ENCODE assay signal across 28 mouse cellular contexts in genomic region chr17:28827665-28828231, GRCm38 (mm10). TPM values are rescaled to one million over a fixed set of nuclear protein-coding genes. Genes with fewer than 3 reads are reported as not detected.
A peak's percentile ranks its signal among the peaks of the same experiment; 100 is the strongest.
DNase-seq lines count a peak whose midpoint lies in the region; ATAC-seq and TF ChIP-seq lines count a peak whose summit lies in the region.
"Had no signal": no experiment of that assay in that cellular context is flagged by ENCODE, and none has a peak within 500 bp of the region (broad histone marks: within the 10 kb centered on the region; RNA-seq: fewer than 3 reads in every experiment).

No protein-coding gene starts in this region.

- no peak for TF ChIP-seq POLR2A in liver, adult 2 months (IDR thresholded peaks at IDR 0.05; ENCODE audit: extremely low read depth, insufficient read depth, low read length)
- TF ChIP-seq POLR2A in lung, adult 2 months (IDR thresholded peaks at IDR 0.05; ENCODE audit: borderline replicate concordance, extremely low read depth, low read depth, low read length), result no peak

- peaks cover 100% of the 10 kb centered on the region for H3K36me3 ChIP-seq in erythroblast, embryonic 14.5 days (ENCODE audit: control insufficient read depth)
- peaks cover 19% of the 10 kb centered on the region; the same call in 1 of the 2 replicates for H3K36me3 ChIP-seq in liver, adult 2 months (ENCODE audit: control insufficient read depth, insufficient read depth, low read length)
- peaks cover 92% of the 10 kb centered on the region for H3K36me3 ChIP-seq in liver, postnatal 0 days (replicated peaks; ENCODE audit: insufficient read depth, low read length)

- H3K79me2 ChIP-seq in liver, adult 2 months (ENCODE audit: control insufficient read depth, insufficient read depth, low read length), result no peaks in the 10 kb centered on the region

- no peak for TF ChIP-seq EP300 in liver, postnatal 0 days (IDR thresholded peaks at IDR 0.05; ENCODE audit: low read depth)

- H3K9me3 ChIP-seq in erythroblast, embryonic 14.5 days (ENCODE audit: control insufficient read depth, low read length), result no peaks in the 10 kb centered on the region
- no peaks in the 10 kb centered on the region for H3K9me3 ChIP-seq in liver, postnatal 0 days (ENCODE audit: low read length)
- H3K9me3 ChIP-seq: embryonic facial prominence, embryonic 15.5 days; limb, embryonic 15.5 days; neural tube, embryonic 15.5 days had no signal

- H3K4me1 ChIP-seq in erythroblast, embryonic 14.5 days (ENCODE audit: control insufficient read depth), result peaks cover 100% of the 10 kb centered on the region
- H3K4me1 ChIP-seq in liver, adult 2 months (ENCODE audit: control insufficient read depth, insufficient read depth, low read length), result no peaks in the 10 kb centered on the region
- peaks cover 53% of the 10 kb centered on the region for H3K4me1 ChIP-seq in liver, postnatal 0 days (ENCODE audit: insufficient read depth)
- no peaks in the 10 kb centered on the region for H3K4me1 ChIP-seq in lung, adult 2 months (ENCODE audit: control insufficient read depth, insufficient read depth, low read length)
- H3K4me1 ChIP-seq: embryonic facial prominence, embryonic 15.5 days; limb, embryonic 15.5 days; neural tube, embryonic 15.5 days had no signal

- TF ChIP-seq CTCF in liver, adult 2 months (IDR thresholded peaks at IDR 0.05; ENCODE audit: low read depth, low read length), result 0 out of 2 replicates have a peak, but pooled peaks have one; percentile 3
- TF ChIP-seq CTCF in liver, postnatal 0 days (IDR thresholded peaks at IDR 0.05; ENCODE audit: low read depth), result peak; percentile 27
- no peak for TF ChIP-seq CTCF in lung, adult 2 months (IDR thresholded peaks at IDR 0.05; ENCODE audit: insufficient read depth, low read length)

- WGBS in liver, adult 2 months, result 86% methylated on average over 8 of the region's 8 CpGs
- WGBS in liver, postnatal 0 days (ENCODE audit: insufficient replicate concordance), result 80% methylated on average over 8 of the region's 8 CpGs
- WGBS in lung, adult 2 months, result 85% methylated on average over 8 of the region's 8 CpGs

- H3K4me2 ChIP-seq in liver, postnatal 0 days (ENCODE audit: low read depth, low read length), result peak overlapping the region; percentile 68
- H3K4me2 ChIP-seq: embryonic facial prominence, embryonic 15.5 days; limb, embryonic 15.5 days; neural tube, embryonic 15.5 days had no signal

- H3K27ac ChIP-seq in liver, adult 2 months (replicated peaks; ENCODE audit: insufficient read depth, low read depth, low read length), result no peak overlapping the region
- peak overlapping the region; percentile 93 for H3K27ac ChIP-seq in liver, postnatal 0 days (ENCODE audit: low read depth)
- H3K27ac ChIP-seq: embryonic facial prominence, embryonic 15.5 days; heart, adult 2 months; limb, embryonic 15.5 days; neural tube, embryonic 15.5 days; stomach, postnatal 0 days had no signal

- H3K9ac ChIP-seq in liver, adult 2 months (ENCODE audit: low read depth, low read length), result no peak overlapping the region
- H3K9ac ChIP-seq in liver, postnatal 0 days (replicated peaks), result 0 out of 2 replicates have a peak overlapping the region, but pooled peaks have one; percentile 31
- H3K9ac ChIP-seq: embryonic facial prominence, embryonic 15.5 days; limb, embryonic 15.5 days; neural tube, embryonic 15.5 days had no signal

- no peak for ATAC-seq in erythroblast, adult 5-6 weeks (replicated peaks; ENCODE audit: low FRiP score, poor library complexity, severe bottlenecking)
- no peak for ATAC-seq in liver, postnatal 0 days
- ATAC-seq: Patski had no signal

- no peaks in the 10 kb centered on the region for H3K27me3 ChIP-seq in erythroblast, embryonic 14.5 days (ENCODE audit: control insufficient read depth)
- H3K27me3 ChIP-seq in liver, adult 2 months (ENCODE audit: control insufficient read depth, insufficient read depth, low read length), result no peaks in the 10 kb centered on the region
- H3K27me3 ChIP-seq in liver, postnatal 0 days (ENCODE audit: insufficient read depth, low read length), result no peaks in the 10 kb centered on the region
- H3K27me3 ChIP-seq: embryonic facial prominence, embryonic 15.5 days; limb, embryonic 15.5 days; neural tube, embryonic 15.5 days; Patski had no signal

- peak; percentile 12 for DNase-seq in left cerebral cortex, adult 18-20 months (ENCODE audit: low spot score in 2 of 2)
- no peak for DNase-seq in left cerebral cortex, adult 9 months (ENCODE audit: low spot score in 2 of 2)
- DNase-seq in liver, adult 2 months (ENCODE audit: extremely low read depth, low read depth, low spot score), result no peak
- DNase-seq in liver, postnatal 0 days, result no peak
- DNase-seq in lung, adult 2 months, result no peak
- DNase-seq in kidney, adult 9 months, result no peak
- DNase-seq: adrenal gland, adult 8-10 months; cerebellum, adult 11 months; cerebellum, postnatal 25 days; gastrocnemius, postnatal 25 days; heart, adult 2 months; kidney, adult 2 months; kidney, postnatal 25 days; layer of hippocampus, adult 9-11 months; lung, postnatal 14 days; midbrain, embryonic 14.5 days; thymus, postnatal 14 days had no signal

- H3K4me3 ChIP-seq in erythroblast, embryonic 14.5 days (replicated peaks), result peak overlapping the region; percentile 69
- no peak overlapping the region for H3K4me3 ChIP-seq in liver, adult 2 months (ENCODE audit: insufficient read depth, low read depth, low read length)
- peak overlapping the region; percentile 43; the same call in 1 of the 2 replicates for H3K4me3 ChIP-seq in liver, postnatal 0 days (ENCODE audit: low read depth, low read length)
- no peak overlapping the region for H3K4me3 ChIP-seq in lung, adult 2 months (replicated peaks; ENCODE audit: extremely low read depth, low read depth, low read length)
- H3K4me3 ChIP-seq: embryonic facial prominence, embryonic 15.5 days; heart, adult 2 months; limb, embryonic 15.5 days; myocyte; neural tube, embryonic 15.5 days had no signal

RNA-seq across cellular contexts. Expression of gene Brpf3, which starts 26.9 kb away (rescaled TPM):
- polyA plus RNA-seq in erythroblast, embryonic 14.5 days (2012), result 88.3 and 88.4 TPM in 2 replicates
- 325 and 552 TPM in 2 replicates for total RNA-seq in erythroblast, adult 5-6 weeks (2015; ENCODE audit: low replicate concordance)
- 230 and 255 TPM in 2 replicates for total RNA-seq in erythroblast, adult 5-6 weeks (2017; ENCODE audit: low replicate concordance)
- total RNA-seq in left cerebral cortex, adult 18-20 months (2021), result 10 to 100 TPM; 51.5 to 55.0 TPM
- total RNA-seq in liver, adult 2 months (2014; rRNA removed), result 4.4 and 8.9 TPM in 2 replicates
- polyA plus RNA-seq in liver, adult 2 months (2012; rRNA removed), result 14.5 and 18.9 TPM in 2 replicates
- polyA plus RNA-seq in liver, postnatal 0 days (2015; fragmentation: Nextera tagmentation; extraction: Ambion mirVana), result 33.9 and 35.6 TPM in 2 replicates
- 24.7 and 26.3 TPM in 2 replicates for polyA plus RNA-seq in lung, adult 2 months (2012; rRNA removed)

RNA-seq across cellular contexts. Expression of gene Pnpla1, which starts 30.5 kb away (rescaled TPM):
- not detected in 2 replicates for polyA plus RNA-seq in erythroblast, embryonic 14.5 days (2012)
- total RNA-seq in erythroblast, adult 5-6 weeks (2015; ENCODE audit: low replicate concordance), result 0.19 TPM in 1 of 2 replicates, not detected in the other
- total RNA-seq in erythroblast, adult 5-6 weeks (2017; ENCODE audit: low replicate concordance), result 0.68 TPM in 1 of 2 replicates, not detected in the other
- total RNA-seq in left cerebral cortex, adult 18-20 months (2021), result under 1 TPM; 0.53 to 0.54 TPM
- total RNA-seq in liver, adult 2 months (2014; rRNA removed), result not detected in 2 replicates
- polyA plus RNA-seq in liver, adult 2 months (2012; rRNA removed), result not detected in 2 replicates
- polyA plus RNA-seq in liver, postnatal 0 days (2015; fragmentation: Nextera tagmentation; extraction: Ambion mirVana), result 0.09 and 0.16 TPM in 2 replicates
- 0.12 and 3.9 TPM in 2 replicates for polyA plus RNA-seq in lung, adult 2 months (2012; rRNA removed)
- total RNA-seq: gastrocnemius, postnatal 25 days; heart, adult 2 months had no signal
- polyA plus RNA-seq: brain, embryonic 14.5 days; forebrain, embryonic 11.5 days; hindbrain, embryonic 11.5 days; kidney, adult 2 months; midbrain, embryonic 14.5 days; myocyte; Patski had no signal

RNA-seq across cellular contexts. Expression of gene Mapk13, which starts 58.7 kb away (rescaled TPM):
- polyA plus RNA-seq in erythroblast, embryonic 14.5 days (2012), result not detected in 2 replicates
- 4.6 and 9.8 TPM in 2 replicates for total RNA-seq in erythroblast, adult 5-6 weeks (2015; ENCODE audit: low replicate concordance)
- 2.9 and 11.3 TPM in 2 replicates for total RNA-seq in erythroblast, adult 5-6 weeks (2017; ENCODE audit: low replicate concordance)
- total RNA-seq in left cerebral cortex, adult 18-20 months (2021), result 1 to 10 TPM; 1.7 to 4.3 TPM
- 0.20 and 0.65 TPM in 2 replicates for total RNA-seq in liver, adult 2 months (2014; rRNA removed)
- polyA plus RNA-seq in liver, adult 2 months (2012; rRNA removed), result 0.15 and 0.22 TPM in 2 replicates
- 25.2 and 27.6 TPM in 2 replicates for polyA plus RNA-seq in liver, postnatal 0 days (2015; fragmentation: Nextera tagmentation; extraction: Ambion mirVana)
- 13.8 and 19.4 TPM in 2 replicates for polyA plus RNA-seq in lung, adult 2 months (2012; rRNA removed)

Comparison
In these comparisons a context has a peak if more than half of its experiments do, and no peak if none do; other contexts are left out.
1. H3K4me3 ChIP-seq: peak in erythroblast, embryonic 14.5 days (single experiment) and liver, postnatal 0 days (single experiment); none in liver, adult 2 months (single experiment) and lung, adult 2 months (single experiment).
2. DNase-seq: peak in left cerebral cortex, adult 18-20 months (2 of 2); none in left cerebral cortex, adult 9 months (0 of 2), liver, adult 2 months (single experiment), liver, postnatal 0 days (single experiment), lung, adult 2 months (single experiment) and kidney, adult 9 months (single experiment).
3. RNA of gene Mapk13, which starts 58.7 kb away (polyA plus RNA-seq): 25.2 to 27.6 TPM in liver, postnatal 0 days and 13.8 to 19.4 TPM in lung, adult 2 months; 0.15 to 0.22 TPM in liver, adult 2 months and not detected in erythroblast, embryonic 14.5 days; every median in the first group is over 10 times any median in the second.